ENCODE assay signal across 9 mouse cellular contexts in genomic region chr1:170538481-170539061, GRCm38 (mm10). TPM values are rescaled to one million over a fixed set of nuclear protein-coding genes. Genes with fewer than 3 reads are reported as not detected.
A peak's percentile ranks its signal among the peaks of the same experiment; 100 is the strongest.
DNase-seq lines count a peak whose midpoint lies in the region; ATAC-seq lines count a peak whose summit lies in the region.
"Had no signal": no experiment of that assay in that cellular context is flagged by ENCODE, and none has a peak within 500 bp of the region (broad histone marks: within the 10 kb centered on the region; RNA-seq: fewer than 3 reads in every experiment).

No protein-coding gene starts in this region.

- WGBS in intestine, embryonic 16.5 days: 77% methylated on average over 9 of the region's 9 CpGs
- WGBS in intestine, embryonic 15.5 days: 78% methylated on average over 9 of the region's 9 CpGs
- 45% methylated on average over 9 of the region's 9 CpGs for WGBS in heart, embryonic 16.5 days

- H3K27me3 ChIP-seq in intestine, embryonic 16.5 days (replicated peaks; ENCODE audit: control insufficient read depth, insufficient read depth, low read length): no peaks in the 10 kb centered on the region
- H3K27me3 ChIP-seq in intestine, embryonic 15.5 days (replicated peaks): no peaks in the 10 kb centered on the region
- no peaks in the 10 kb centered on the region for H3K27me3 ChIP-seq in heart, embryonic 16.5 days (ENCODE audit: control insufficient read depth, insufficient read depth, low read length)
- H3K27me3 ChIP-seq: embryonic facial prominence, embryonic 12.5 days; liver, embryonic 13.5 days had no signal

- H3K36me3 ChIP-seq in intestine, embryonic 16.5 days (ENCODE audit: control insufficient read depth, insufficient read depth, low read length): no peaks in the 10 kb centered on the region
- H3K36me3 ChIP-seq in intestine, embryonic 15.5 days: no peaks in the 10 kb centered on the region
- H3K36me3 ChIP-seq in heart, embryonic 16.5 days (ENCODE audit: control insufficient read depth, insufficient read depth): peaks cover 7% of the 10 kb centered on the region; the same call in 1 of the 2 replicates
- H3K36me3 ChIP-seq: embryonic facial prominence, embryonic 12.5 days; liver, embryonic 13.5 days had no signal

- peak; percentile 42 to 68 for DNase-seq in right cerebral cortex, postnatal 10 days (ENCODE audit: low spot score in 2 of 2)
- DNase-seq in right cerebral cortex, postnatal 36 days (ENCODE audit: low spot score in 2 of 2): no peak
- no peak for DNase-seq in thymus, adult 18-20 months
- DNase-seq in urinary bladder, postnatal 14 days (ENCODE audit: low spot score): no peak
- DNase-seq: liver, embryonic 13.5 days had no signal

- no peaks in the 10 kb centered on the region for H3K9me3 ChIP-seq in intestine, embryonic 16.5 days (ENCODE audit: control insufficient read depth, low read length)
- no peaks in the 10 kb centered on the region for H3K9me3 ChIP-seq in intestine, embryonic 15.5 days
- H3K9me3 ChIP-seq in heart, embryonic 16.5 days (replicated peaks; ENCODE audit: control insufficient read depth, low read length): peaks cover 3% of the 10 kb centered on the region
- H3K9me3 ChIP-seq: embryonic facial prominence, embryonic 12.5 days had no signal

- H3K4me1 ChIP-seq in intestine, embryonic 16.5 days (ENCODE audit: control insufficient read depth, insufficient read depth, low read length): no peaks in the 10 kb centered on the region
- H3K4me1 ChIP-seq in intestine, embryonic 15.5 days (replicated peaks): no peaks in the 10 kb centered on the region
- H3K4me1 ChIP-seq in heart, embryonic 16.5 days (ENCODE audit: control insufficient read depth, insufficient read depth, low read length): peaks cover 27% of the 10 kb centered on the region
- H3K4me1 ChIP-seq: embryonic facial prominence, embryonic 12.5 days had no signal

- no peak overlapping the region for H3K9ac ChIP-seq in intestine, embryonic 16.5 days (ENCODE audit: low read depth, low read length)
- no peak overlapping the region for H3K9ac ChIP-seq in intestine, embryonic 15.5 days
- no peak overlapping the region for H3K9ac ChIP-seq in heart, embryonic 16.5 days (ENCODE audit: low read length)
- H3K9ac ChIP-seq: embryonic facial prominence, embryonic 12.5 days; liver, embryonic 13.5 days had no signal

- no peak overlapping the region for H3K4me2 ChIP-seq in intestine, embryonic 16.5 days (ENCODE audit: low read depth, low read length)
- H3K4me2 ChIP-seq in intestine, embryonic 15.5 days (replicated peaks): no peak overlapping the region
- 0 out of 2 replicates have a peak overlapping the region, but pooled peaks have one; percentile 8 for H3K4me2 ChIP-seq in heart, embryonic 16.5 days (ENCODE audit: low read depth, low read length)
- H3K4me2 ChIP-seq: embryonic facial prominence, embryonic 12.5 days; liver, embryonic 13.5 days had no signal

- H3K4me3 ChIP-seq in intestine, embryonic 16.5 days (ENCODE audit: low read length): no peak overlapping the region
- no peak overlapping the region for H3K4me3 ChIP-seq in intestine, embryonic 15.5 days (replicated peaks)
- no peak overlapping the region for H3K4me3 ChIP-seq in heart, embryonic 16.5 days (ENCODE audit: low read length)
- H3K4me3 ChIP-seq: embryonic facial prominence, embryonic 12.5 days; liver, embryonic 13.5 days had no signal

- 0 out of 2 replicates have a peak, but pooled peaks have one; percentile 36 for ATAC-seq in intestine, embryonic 16.5 days
- no peak for ATAC-seq in intestine, embryonic 15.5 days
- ATAC-seq in heart, embryonic 16.5 days (replicated peaks; ENCODE audit: extremely low read depth, insufficient read depth, low FRiP score): peak; percentile 67

- no peak overlapping the region for H3K27ac ChIP-seq in intestine, embryonic 16.5 days (ENCODE audit: low read length)
- H3K27ac ChIP-seq in intestine, embryonic 15.5 days: no peak overlapping the region
- peak overlapping the region; percentile 65 for H3K27ac ChIP-seq in heart, embryonic 16.5 days (ENCODE audit: low read length)
- H3K27ac ChIP-seq: embryonic facial prominence, embryonic 12.5 days; liver, embryonic 13.5 days had no signal

RNA-seq across cellular contexts. Expression of gene Nos1ap, which starts 51.1 kb away (rescaled TPM):
- polyA plus RNA-seq in intestine, embryonic 16.5 days (2015; fragmentation: Nextera tagmentation; extraction: Ambion mirVana): 6.2 and 8.1 TPM in 2 replicates
- polyA plus RNA-seq in intestine, embryonic 15.5 days (2015; fragmentation: Nextera tagmentation; extraction: Ambion mirVana): 11.1 and 11.7 TPM in 2 replicates
- polyA plus RNA-seq in heart, embryonic 16.5 days (2015; fragmentation: Nextera tagmentation; extraction: Ambion mirVana): 14.6 and 15.9 TPM in 2 replicates

Comparison
In these comparisons a context has a peak if more than half of its experiments do, and no peak if none do; other contexts are left out.
1. DNase-seq: peak in right cerebral cortex, postnatal 10 days (2 of 2); none in right cerebral cortex, postnatal 36 days (0 of 2), thymus, adult 18-20 months (0 of 2) and urinary bladder, postnatal 14 days (single experiment).